Mouse (Mus musculus) c-Kit-positive CD71-positive TER-119-negative erythroid progenitor cells, embryonic 14.5 days (primary cell): ENCODE measurements around the gene Pex11g.

ENCODE experiments used
- DNase-seq: peaks from one replicate; pipeline ENCODE4 v3.0.0-alpha.2; 2013; ENCODE audit warnings: low read depth

The Pex11g gene

GRCm38 (mm10) chr8:3415661-3416060, 51.8 kb downstream of the Pex11g start:
- no peak for DNase-seq

- DNase-seq: no peak
Measured at GRCm38 (mm10) chr8:3415259-3415658, 52.2 kb downstream of the Pex11g start.

- no peak for DNase-seq
Measured at GRCm38 (mm10) chr8:3414639-3415190, 52.8 kb downstream of the Pex11g start.

- DNase-seq: no peak
Measured at GRCm38 (mm10) chr8:3412816-3413215, 54.7 kb downstream of the Pex11g start.

- peak; percentile 78 for DNase-seq
Measured at GRCm38 (mm10) chr8:3411901-3412301, 55.6 kb downstream of the Pex11g start.

GRCm38 (mm10) chr8:3411085-3411484, 56.4 kb downstream of the Pex11g start:
- peak; percentile 68 for DNase-seq

GRCm38 (mm10) chr8:3407417-3407816, 60.1 kb downstream of the Pex11g start:
- DNase-seq: no peak
